Mouse (Mus musculus) retina, postnatal 1 day (tissue): ENCODE data around the gene Dact3.

Source experiments
- DNase-seq: peaks from one replicate; pipeline ENCODE4 v3.0.0-alpha.2; 2012

Gene Dact3

DNA sequence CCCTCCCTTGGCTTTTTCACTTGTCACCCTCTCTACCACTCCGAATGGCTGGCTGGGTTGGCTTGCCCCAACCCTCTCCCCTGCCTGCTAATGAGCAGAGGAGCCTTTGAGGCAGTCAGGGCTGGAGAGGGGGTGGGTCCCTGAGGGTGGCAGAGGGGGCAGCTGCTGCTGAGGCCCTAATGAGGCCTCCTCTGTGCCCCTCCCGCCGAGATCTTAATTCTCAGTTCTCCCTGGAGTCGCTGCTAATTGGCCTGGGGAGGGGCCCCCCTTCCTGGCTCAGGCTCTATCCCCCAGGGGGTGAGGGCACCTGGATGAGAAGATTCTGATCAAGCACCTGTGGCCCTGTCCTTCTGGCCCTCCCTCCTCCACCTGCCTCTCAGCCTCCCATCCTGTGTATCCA lies 19.2 kb downstream of the Dact3 start:
- peak; percentile 90 for DNase-seq

DNA sequence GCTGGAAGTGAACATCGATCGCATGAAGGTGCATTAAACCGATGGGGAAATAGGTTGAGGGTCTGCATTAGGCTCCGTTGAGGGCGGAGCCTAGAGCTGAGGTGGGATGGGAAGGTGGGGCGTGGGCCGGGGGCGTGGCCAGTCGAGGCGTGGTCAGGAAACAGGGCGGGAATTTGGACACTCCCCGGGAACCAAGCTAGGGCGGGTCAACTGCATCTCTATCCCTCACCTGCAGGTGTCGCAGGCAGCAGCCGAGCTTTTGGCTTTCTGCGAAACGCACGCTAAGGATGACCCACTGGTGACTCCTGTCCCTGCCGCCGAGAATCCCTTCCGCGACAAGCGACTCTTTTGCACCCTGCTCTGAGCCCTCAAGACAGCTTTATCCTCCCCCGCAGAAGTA lies 19.9 kb downstream of the Dact3 start:
- peak; percentile 90 for DNase-seq

DNA sequence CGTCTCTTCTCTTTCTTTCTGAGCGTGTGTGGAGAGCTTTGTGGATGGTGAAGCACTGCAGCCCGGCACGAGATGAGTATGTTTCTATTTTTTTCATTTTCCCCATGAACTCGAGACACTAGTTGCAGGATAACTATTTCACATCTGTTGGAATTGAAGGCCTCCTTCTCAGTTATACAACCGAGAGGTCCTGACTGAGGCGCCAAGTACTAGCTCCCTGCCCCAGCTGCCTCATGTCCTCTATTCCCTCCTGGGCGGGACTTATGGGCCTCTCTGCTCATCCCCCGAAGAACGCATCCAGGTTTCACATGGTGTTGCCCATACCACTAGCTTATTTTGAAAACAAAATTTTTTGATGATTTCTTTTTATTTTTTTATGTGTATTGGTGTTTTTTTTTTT lies 20.4 kb downstream of the Dact3 start:
- DNase-seq: no peak

DNA sequence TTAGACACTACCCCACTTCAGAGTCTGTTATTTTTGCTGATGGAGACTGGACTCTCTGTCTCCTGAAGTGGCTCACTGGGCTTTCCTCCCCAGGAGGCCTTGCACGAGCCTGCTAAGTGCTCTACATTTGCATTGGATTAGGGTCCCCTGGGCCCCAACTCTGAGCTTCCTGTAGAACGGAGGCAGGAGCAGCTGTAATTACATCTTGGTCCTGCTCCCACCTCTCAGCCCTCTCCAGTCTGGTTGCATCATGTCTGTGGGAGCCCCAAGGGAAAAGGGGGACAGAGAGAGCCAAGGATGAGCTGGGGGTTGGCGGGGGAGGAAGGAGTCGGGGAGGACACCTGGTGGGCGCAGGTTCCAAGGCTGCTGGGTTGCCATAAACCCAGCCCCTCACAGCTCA lies 25.4 kb downstream of the Dact3 start:
- peak; percentile 64 for DNase-seq

DNA sequence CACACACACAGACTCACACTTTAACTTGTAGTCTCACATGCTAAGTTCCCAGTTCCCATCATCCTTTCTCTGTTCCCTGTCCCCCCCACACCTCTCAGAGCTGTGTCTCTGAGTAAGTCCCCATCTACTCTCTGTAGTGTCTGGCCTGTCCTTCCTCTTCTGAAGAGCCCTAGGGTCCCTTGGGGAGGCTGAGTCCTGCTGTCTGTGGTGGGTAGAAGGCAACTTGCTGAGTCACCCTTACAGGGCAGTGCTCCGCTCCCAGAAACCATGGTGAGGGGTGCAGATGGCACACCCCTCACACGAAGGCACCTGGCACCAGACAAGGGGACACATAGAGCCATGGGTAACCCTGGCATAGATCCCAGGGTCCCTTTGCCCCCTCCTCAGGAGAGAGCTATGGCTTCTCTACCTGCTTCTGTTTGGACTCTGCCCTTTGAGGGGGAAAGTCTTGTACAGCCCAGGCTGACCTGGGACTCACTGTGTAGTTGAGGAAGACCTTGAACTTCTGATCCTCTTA lies 28.4 kb downstream of the Dact3 start:
- no peak for DNase-seq

DNA sequence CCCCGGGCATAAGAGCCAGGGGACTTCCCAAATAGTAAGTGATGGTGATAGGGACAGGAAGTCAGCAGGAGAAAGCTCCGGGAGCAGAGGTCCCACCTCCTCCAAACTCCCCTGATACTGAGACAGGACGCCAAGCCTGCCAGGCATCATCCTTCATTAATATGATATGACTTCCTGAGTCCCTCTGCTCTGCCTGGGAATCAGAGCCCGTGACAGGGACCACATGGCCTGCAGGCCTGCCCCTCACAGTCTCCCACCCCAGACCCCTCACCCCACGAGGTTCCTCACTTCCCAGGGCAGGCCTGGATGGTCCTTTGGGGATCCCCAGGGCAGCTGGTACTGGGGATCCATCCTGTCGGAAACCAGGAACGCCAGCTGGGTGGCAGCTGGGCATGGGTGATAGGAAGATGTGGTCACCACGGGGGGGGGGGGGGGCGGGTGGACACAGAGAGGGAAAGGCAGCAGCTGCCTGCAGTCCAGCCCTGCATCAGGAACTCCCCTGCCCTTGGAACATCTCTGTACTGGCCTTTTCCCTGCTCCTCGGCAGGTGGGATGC lies 29.1 kb downstream of the Dact3 start:
- no peak for DNase-seq

DNA sequence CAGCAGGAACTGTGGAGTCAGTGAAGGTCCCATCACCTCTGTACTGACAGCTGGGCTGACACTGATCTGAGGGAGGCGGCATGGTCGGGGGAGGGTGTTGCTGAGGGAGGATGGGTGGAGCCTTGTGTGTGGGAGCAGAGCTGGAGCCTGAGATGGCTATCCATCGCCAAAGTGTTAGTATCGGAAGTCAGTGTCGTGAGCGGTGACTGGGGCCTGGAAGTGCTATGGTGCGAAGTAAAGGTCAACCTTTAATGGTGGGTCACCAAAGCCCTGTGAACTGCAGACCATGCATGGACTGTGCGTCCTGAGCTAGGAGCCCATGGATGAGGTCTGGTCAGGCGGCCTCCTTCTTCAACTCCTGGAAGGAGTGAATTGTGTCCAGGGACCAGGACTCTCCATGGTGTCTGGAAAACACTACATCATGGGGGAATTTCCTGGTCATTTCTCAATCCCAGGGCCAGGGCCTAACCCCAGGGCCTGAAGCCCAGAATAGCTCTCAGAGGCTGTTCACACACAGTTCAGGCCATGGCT lies 30.4 kb downstream of the Dact3 start:
- no peak for DNase-seq

DNA sequence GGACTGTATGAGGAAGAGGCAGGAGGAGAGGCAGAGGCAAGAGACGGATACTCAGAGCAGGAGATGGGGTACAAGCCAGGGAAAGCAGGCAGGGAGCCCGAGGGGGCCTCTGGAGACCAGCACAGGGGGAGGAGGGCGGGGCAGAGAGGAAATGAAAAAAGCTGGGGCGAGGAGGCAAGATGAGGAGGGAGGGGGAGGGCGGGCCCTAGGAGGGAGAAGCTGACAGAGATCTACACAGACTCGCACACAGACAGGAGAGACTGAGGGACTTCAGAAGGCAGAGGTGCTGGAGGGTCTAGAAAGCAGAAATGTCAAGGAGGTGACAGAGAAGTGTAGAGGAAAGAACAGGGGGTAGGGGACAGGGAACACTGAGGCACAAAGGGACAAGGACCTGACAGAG lies 31.2 kb downstream of the Dact3 start, which contains the start of gene Ptgir:
TSS of gene Ptgir (plus strand) at position 210 of the 400 bp plus-strand sequence.
- DNase-seq: no peak

DNA sequence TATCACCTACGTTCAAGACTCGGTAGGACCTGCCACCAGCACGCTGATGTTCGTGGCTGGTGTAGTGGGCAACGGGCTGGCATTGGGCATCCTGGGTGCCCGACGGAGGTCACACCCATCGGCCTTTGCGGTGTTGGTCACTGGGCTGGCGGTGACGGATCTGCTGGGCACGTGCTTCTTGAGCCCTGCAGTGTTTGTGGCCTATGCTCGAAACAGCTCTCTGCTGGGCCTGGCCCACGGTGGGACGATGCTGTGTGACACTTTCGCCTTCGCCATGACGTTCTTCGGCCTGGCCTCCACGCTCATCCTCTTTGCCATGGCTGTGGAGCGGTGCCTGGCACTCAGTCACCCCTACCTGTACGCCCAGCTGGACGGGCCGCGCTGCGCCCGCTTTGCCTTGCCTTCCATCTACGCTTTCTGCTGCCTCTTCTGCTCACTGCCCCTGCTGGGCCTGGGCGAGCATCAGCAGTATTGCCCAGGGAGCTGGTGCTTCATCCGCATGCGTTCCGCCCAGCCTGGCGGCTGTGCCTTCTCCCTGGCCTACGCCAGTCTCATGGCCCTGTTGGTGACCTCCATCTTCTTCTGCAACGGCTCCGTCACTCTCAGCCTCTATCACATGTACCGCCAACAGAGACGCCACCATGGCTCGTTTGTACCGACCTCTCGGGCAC lies 31.9 kb downstream of the Dact3 start:
- DNase-seq: no peak

DNA sequence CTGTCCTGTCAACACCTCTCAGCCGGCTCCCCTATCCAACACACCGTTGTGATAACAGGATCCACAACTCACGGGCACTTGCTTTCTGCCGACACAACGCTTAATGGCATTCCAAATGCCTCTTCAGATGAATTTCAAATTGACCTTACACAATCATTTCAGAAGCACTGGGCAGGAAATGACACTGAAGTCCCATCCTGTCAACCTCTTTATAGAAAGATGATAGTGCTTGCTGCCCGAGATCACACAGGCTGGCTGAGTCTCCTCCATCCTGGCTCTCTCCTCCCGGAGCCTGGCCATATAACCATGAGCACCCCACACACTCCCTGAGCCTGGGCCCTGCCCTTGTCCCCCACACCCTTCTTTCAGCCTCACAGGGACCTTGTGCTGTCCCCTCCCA lies 32.7 kb downstream of the Dact3 start:
- DNase-seq: no peak

DNA sequence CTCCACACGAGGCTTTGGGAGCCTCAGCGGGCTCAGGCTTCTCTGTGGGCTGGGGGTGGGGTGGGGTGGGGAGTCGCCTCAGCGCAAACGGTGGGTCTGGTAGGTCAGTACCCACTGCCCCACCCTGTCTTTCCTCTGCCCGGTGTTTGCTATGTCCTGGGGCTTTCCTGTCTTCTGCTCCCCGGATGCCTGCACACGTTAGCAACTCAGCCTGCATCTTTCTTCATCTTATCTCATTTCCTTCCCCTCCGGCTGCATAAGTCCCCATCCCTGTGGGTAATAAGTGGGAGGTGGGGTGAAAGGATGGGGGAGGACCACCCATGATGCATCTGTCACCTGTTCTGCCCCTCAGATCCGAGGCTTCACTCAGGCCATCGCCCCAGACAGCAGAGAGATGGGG lies 33.2 kb downstream of the Dact3 start:
- DNase-seq: no peak

DNA sequence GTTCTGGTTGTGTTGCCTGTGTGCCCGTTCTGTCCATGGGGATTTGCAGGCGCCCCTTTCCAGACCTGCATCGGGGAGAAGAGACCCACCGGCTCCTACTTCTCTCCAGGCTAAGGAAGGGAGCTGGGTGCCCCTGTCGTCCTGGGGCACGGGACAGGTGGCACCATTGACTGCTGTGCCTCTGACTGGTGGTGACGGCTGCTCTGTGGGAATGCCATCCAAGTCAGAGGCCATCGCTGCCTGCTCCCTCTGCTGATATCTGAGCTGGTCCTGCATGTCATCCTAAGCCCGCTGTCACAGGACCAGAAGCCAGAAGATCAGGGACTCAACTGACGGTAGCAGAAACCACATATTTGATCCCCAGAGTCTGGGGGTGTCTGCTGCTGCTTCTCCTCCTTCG lies 33.7 kb downstream of the Dact3 start:
- DNase-seq: no peak

DNA sequence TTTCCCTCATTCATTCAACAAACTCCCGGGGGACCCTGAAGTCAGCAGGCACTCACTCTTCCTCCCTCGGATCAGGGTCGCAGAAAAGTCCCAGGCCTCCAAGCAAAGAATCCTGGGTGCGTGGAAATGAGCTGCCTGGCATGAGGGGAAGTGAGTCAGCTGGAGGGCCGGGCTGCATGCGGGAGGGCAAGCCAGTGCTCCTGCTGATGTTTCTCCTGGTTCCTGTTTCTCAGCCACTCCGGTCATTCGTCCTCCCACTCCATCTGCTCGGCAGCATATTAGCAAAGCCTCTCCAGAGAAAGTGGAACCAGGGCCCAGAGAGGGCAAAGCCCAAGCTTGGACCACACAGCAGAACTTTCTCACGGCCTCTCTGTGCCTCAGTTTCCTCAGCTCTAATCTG lies 34.8 kb downstream of the Dact3 start:
- no peak for DNase-seq

DNA sequence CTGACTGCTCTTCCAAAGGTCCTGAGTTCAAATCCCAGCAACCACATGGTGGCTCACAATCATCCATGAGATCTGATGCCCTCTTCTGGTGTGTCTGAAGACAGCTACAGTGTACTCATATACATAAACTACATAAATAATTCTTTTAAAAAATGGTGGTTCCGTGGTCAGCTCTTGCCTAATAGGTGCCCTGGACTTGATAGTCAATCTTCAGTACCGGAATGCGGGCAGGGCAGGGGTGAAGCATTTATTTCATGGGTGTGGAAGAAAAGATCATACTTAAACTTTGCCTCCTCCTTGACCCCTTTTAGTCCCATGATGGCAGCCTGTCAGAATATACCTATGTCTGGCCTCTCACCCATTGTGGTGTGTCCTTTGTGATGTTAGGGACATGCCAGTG lies 36.8 kb downstream of the Dact3 start:
- no peak for DNase-seq

DNA sequence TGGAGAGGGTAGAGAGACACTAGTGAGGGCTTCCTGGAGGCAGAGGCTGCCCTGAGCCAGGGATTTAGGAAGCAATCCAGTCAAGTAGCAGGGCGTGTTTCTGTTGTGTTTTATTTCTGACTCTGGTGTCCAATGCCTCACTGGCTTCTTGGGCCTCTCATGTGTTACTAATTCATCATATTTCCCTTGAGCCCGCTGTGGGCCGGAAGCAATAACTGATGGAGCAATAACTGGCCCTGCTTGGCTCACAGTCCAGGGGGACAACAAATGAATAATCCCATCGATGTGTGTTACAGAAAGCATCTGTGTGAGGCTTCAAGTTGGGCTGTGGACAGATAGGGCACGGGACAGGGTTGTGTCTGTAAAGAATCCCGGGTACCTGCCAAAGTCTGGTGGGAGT lies 37.2 kb downstream of the Dact3 start:
- DNase-seq: no peak

DNA sequence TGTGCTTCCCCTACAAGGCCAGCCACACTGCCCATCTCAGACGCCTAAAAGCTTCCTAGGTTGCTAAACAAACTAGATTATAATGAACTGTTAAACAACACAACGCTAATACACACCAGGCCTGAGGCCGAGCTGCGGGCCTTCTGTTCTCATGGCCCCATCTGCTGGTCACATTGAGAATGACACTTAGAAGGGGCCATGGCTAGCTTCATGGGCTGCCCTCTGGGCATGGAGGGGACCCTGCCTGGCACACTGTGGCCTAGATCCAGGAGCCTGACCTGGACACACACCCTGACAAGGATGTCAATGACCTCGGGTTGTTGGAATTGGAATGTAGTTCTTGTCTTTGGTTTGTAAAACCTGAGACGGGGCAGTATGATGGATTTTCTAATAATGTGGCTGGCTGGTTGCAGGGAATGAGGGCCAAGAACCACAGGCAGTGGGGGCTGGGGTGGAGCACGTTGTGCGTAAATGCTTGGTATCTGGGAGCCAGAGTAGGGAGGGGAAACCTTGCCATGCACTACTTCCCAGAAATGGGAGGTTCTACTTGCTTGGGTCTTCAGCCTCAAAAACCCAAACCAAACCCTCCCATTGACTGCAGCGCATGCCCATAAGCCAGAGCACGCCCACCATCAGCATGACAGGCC lies 38.8 kb downstream of the Dact3 start:
- DNase-seq: peak; percentile 87

DNA sequence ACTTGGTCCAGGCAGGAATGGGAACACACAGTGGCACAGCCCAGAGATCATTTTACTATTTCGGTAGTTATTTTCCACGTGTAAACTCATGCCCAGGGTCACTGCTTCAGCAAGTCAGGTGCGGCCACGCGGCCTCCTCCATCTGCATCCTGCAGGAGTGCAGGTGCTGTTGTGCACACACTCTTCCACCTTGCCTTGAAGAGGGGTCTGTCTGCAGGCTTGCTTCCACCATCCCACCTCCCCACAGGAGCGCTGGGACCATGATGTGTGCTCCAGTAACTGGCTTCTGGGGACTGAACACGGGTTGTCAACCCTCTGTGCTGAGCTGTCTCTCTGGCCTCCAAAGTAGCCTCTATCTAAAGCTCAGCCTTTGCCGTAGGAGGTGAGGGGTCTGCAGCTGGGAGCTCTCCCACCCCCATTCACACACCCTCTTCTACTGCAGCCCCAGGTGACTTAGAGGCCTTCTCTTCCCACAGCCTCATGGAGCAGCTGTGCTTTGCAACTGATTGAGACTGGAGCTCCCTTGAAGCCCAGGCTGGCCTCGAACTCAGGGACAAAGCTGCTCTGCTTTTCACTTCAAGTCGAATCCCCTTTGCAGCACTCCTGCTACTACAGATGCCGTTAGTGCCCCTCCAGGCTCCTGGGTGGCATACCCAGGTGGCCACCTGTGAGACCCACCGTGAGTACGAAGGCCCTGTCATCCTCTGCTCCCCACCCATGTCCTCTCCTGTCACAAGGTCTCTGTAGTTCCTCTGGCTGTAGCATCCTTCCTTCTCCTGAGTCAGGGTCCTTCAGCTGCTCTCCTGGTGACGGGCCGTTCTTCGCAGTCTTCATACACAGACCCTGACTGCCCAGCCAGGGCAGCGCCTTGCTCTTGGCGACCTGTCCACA lies 39.6 kb downstream of the Dact3 start:
- no peak for DNase-seq

DNA sequence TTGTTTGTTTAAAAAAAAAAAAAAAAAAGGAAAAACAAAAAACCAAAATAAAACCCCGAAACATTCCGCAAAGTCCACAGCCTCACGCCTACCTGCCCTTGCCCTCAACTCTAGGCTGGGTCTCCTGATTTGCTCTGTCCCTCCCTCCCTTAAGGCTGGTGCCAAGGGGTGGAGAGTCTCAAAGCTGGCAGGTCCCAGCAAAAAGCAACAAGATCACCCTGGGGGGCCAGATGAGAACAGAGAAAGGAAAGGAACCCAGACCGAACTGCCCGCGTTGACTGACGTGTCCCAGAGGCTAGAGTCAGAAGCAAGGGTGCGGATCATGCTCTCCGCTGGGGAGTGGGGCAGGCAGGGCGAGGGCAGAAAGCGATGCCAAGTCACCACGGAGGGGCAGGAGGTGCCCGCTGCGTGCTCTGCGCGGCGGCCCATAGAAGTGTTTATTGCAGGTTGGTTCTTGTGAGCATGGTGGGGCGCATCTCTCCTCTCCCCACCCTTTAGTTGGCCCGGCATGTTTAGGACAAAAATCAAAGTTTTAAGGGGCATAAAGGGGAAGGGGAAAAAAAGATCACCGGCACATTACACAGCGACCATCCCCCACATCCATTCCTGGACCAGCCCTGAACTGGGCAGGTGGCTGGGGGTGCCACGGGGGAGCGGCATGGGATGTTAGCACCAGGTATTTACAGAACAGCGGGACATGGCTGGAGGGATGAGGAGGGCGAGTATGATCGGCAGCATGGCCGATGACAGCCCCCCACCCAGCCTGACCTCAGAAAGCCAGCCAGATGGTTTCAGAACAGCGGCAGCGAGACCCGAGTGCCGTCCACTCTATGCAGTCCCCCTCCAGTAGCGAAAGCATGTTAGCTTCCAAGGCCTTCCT lies 40.6 kb downstream of the Dact3 start:
- DNase-seq: no peak

DNA sequence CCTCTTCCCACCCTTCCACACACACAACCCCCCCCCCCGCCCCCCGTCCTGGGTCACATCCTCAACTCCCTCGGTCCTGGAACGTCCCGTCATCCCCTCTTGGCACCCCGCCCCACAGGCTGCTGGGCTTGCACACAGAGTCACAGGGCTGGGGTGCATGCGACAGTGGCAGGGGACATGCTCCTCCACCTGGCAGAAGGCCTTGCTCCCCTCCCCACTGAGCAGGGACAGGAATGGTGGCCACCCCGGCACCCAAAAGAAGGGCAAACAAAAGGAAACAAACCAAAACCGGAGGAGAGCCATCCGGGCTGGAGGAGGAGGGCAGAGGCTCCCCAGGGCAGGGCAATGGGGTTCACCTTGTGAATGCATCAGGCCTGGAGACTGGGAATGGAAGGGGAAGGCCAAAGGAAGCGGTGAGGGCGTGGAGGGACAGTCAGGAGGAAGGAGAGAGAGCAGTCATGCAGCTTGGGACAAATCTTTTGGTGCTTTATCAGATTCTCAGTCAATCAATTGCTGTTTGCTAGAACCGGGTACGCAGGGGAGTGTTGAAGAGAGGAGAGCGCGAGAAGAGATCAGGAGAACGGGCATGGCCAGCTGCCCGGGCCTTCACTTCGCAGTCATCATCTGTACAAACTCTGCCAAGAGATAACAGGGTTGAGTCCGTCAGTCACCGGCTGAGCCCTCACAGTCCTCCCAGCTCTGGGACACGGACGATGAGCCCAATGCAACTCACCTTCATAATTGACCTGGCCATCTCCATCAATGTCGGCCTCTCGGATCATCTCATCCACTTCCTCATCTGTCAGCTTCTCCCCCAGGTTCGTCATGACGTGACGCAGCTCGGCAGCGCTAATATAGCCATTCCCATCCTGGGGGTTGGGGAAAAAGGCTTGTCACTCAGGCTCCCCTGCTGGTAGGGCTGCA lies 41.5 kb downstream of the Dact3 start:
- DNase-seq: no peak

DNA sequence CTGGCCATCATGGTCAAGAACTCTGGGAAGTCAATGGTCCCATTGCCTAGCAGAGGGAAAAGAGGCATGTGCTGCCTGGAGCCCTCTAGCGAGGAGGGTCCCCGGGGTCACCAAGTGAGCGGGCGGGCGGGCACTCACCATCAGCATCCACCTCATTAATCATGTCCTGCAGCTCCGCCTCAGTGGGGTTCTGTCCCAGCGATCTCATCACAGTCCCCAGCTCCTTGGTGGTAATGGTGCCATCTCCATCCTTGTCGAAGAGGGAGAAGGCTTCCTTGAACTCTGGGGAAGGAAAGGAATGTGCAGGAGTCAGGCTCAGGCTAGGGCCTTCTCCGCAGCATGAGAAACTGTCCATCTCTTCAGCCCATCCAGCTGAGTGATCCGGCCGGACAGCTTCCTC lies 42.3 kb downstream of the Dact3 start:
- no peak for DNase-seq

DNA sequence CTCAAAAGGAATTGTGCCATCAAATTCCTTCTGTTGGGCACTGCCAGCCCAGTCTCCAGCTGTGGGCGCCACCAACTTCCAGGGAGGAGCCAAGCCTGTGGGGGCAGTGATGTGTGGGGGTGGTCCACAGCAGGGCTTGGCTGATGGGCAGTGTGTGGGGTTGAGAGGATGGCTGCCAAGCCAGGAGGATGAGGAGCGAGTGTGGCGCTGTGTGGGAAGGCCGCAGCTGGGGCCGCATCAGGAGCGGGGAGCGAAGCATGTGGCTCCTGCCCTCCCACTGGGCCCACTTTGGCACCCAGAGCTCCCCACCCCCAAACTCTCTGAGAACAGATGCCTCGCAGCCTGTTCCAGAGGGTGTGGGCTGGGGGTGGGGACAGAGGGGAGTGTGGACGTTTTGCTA lies 42.9 kb downstream of the Dact3 start:
- DNase-seq: no peak
